Mouse (Mus musculus): ENCODE results near the gene Pdrg1.

DNA sequence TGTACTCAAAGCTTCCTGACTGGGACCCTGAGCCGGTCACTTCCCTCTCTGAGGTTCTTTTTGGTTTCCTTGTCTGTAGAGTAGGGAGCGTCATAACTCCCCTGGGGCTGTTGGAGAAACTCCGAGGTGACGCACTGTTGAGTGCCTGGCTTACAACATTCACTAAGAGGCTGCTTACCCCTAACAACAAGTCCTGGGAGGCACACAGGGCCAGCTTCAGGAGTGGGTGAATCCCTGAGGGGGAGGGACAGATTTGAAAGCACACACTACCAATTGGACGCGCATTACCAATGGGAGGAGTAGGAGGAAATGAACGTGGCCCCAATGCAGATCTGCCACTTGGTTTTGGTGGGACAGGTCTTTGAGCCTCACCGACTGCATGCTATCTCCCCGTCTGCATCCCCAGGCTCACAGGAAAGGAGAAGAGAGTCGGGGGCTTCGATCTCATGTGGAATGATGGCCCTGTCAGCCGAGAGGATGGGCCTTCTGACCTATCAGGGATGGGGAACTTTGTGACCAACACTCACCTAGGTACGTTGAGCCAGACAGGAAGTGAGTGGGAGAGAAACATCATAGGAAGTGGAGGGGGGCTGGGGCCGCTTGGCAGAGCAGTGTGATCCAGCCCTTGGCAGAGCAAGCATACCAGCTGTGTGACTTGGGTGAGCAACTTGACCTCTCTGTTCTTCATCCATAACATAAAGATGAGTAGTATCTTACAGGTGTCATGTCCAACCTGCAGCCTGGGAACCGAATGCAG is 12.6 kb downstream of the Pdrg1 start:
- TF ChIP-seq CTCF (IDR thresholded peaks at IDR 0.05; ENCODE audit: borderline replicate concordance, insufficient read depth, low read depth, low read length) (no peak), POLR2A (IDR thresholded peaks at IDR 0.05; ENCODE audit: borderline replicate concordance, insufficient read depth, low read length) (no peak)
